Mouse (Mus musculus): ENCODE measurements around the gene Etl4. TPM values are rescaled to one million over a fixed set of nuclear protein-coding genes. Genes with fewer than 3 reads are reported as not detected.
"Not testable (repeated sequence)": the region's sequence is repeated elsewhere in the genome, so short reads cannot be mapped to it uniquely, and the experiment has no call there.

Etl4 gene
- polyA plus RNA-seq, 1 experiment from 2014 or later: 38.0 TPM

GRCm38 (mm10) chr2:20669367-20669766 is 759.8 kb downstream of the Etl4 start:
- no peak for TF ChIP-seq CTCF (IDR thresholded peaks at IDR 0.05; ENCODE audit: low read depth)
- Histone ChIP-seq H3K27me3 (ENCODE audit: insufficient read depth, low read length) (no peaks in the 10 kb centered on the region), H3K4me2 (ENCODE audit: low read length) (no peak overlapping the region), H3K27ac (no peak overlapping the region), H3K36me3 (ENCODE audit: insufficient read depth, low read length) (no peaks in the 10 kb centered on the region), H3K4me3 (replicated peaks; ENCODE audit: low read depth, low read length) (no peak overlapping the region), H3K4me1 (replicated peaks; ENCODE audit: insufficient read depth, low read length) (no peaks in the 10 kb centered on the region; the same call in 1 of the 2 replicates), H3K9ac (ENCODE audit: low read depth, low read length) (no peak overlapping the region), H3K9me3 (replicated peaks; ENCODE audit: low read length) (no peaks in the 10 kb centered on the region)
- WGBS: 76% methylated on average over 4 of the region's 4 CpGs
- ATAC-seq (replicated peaks; ENCODE audit: low FRiP score, low read depth) (no peak), DNase-seq (ENCODE audit: low spot score) (no peak)

- no peaks in the 10 kb centered on the region for H3K4me1 ChIP-seq (replicated peaks; ENCODE audit: insufficient read depth, low read length)
- no peak overlapping the region for H3K4me2 ChIP-seq (ENCODE audit: low read length)
- 49% methylated on average over 13 of the region's 13 CpGs for WGBS
- no peaks in the 10 kb centered on the region for H3K27me3 ChIP-seq (ENCODE audit: insufficient read depth, low read length)
- no peak overlapping the region for H3K9ac ChIP-seq (ENCODE audit: low read depth, low read length)
- ATAC-seq (replicated peaks; ENCODE audit: low FRiP score, low read depth): no peak
- TF ChIP-seq CTCF (IDR thresholded peaks at IDR 0.05; ENCODE audit: low read depth): no peak
- DNase-seq (ENCODE audit: low spot score): no peak
- no peaks in the 10 kb centered on the region for H3K36me3 ChIP-seq (ENCODE audit: insufficient read depth, low read length)
- no peak overlapping the region for H3K4me3 ChIP-seq (replicated peaks; ENCODE audit: low read depth, low read length)
- no peak overlapping the region for H3K27ac ChIP-seq
- H3K9me3 ChIP-seq (replicated peaks; ENCODE audit: low read length): no peaks in the 10 kb centered on the region
Observed at GRCm38 (mm10) chr2:20671546-20672255, 762.1 kb downstream of the Etl4 start.

GRCm38 (mm10) chr2:20672281-20672680 is 762.7 kb downstream of the Etl4 start:
- H3K4me3 ChIP-seq (replicated peaks; ENCODE audit: low read depth, low read length): no peak overlapping the region
- no peaks in the 10 kb centered on the region for H3K9me3 ChIP-seq (replicated peaks; ENCODE audit: low read length)
- no peak for DNase-seq (ENCODE audit: low spot score)
- no peaks in the 10 kb centered on the region for H3K27me3 ChIP-seq (ENCODE audit: insufficient read depth, low read length)
- H3K4me1 ChIP-seq (replicated peaks; ENCODE audit: insufficient read depth, low read length): no peaks in the 10 kb centered on the region
- ATAC-seq (replicated peaks; ENCODE audit: low FRiP score, low read depth): no peak
- H3K36me3 ChIP-seq (ENCODE audit: insufficient read depth, low read length): no peaks in the 10 kb centered on the region
- H3K9ac ChIP-seq (ENCODE audit: low read depth, low read length): no peak overlapping the region
- TF ChIP-seq CTCF (IDR thresholded peaks at IDR 0.05; ENCODE audit: low read depth): no peak
- WGBS: 92% methylated on average over 7 of the region's 7 CpGs
- no peak overlapping the region for H3K4me2 ChIP-seq (ENCODE audit: low read length)
- H3K27ac ChIP-seq: no peak overlapping the region

GRCm38 (mm10) chr2:20672803-20673603 is 763.4 kb downstream of the Etl4 start:
- DNase-seq (ENCODE audit: low spot score): peak; percentile 84
- WGBS: 67% methylated on average over 9 of the region's 9 CpGs
- ATAC-seq (replicated peaks; ENCODE audit: low FRiP score, low read depth): peak; percentile 34; the same call in 1 of the 2 replicates

GRCm38 (mm10) chr2:20676379-20676778 is 766.8 kb downstream of the Etl4 start:
- Histone ChIP-seq H3K36me3 (ENCODE audit: insufficient read depth, low read length) (no peaks in the 10 kb centered on the region), H3K9me3 (replicated peaks; ENCODE audit: low read length) (no peaks in the 10 kb centered on the region), H3K4me2 (ENCODE audit: low read length) (no peak overlapping the region), H3K27ac (no peak overlapping the region), H3K9ac (ENCODE audit: low read depth, low read length) (no peak overlapping the region), H3K4me1 (replicated peaks; ENCODE audit: insufficient read depth, low read length) (no peaks in the 10 kb centered on the region), H3K4me3 (replicated peaks; ENCODE audit: low read depth, low read length) (no peak overlapping the region), H3K27me3 (ENCODE audit: insufficient read depth, low read length) (no peaks in the 10 kb centered on the region)
- ATAC-seq (replicated peaks; ENCODE audit: low FRiP score, low read depth) (no peak), DNase-seq (ENCODE audit: low spot score) (no peak)
- TF ChIP-seq CTCF (IDR thresholded peaks at IDR 0.05; ENCODE audit: low read depth): peak; percentile 40; the same call in 1 of the 2 replicates
- WGBS: 92% methylated on average over 3 of the region's 3 CpGs

More at GRCm38 (mm10) chr2:20672803-20673603, 763.4 kb downstream of the Etl4 start:
- Histone ChIP-seq H3K4me1 (replicated peaks; ENCODE audit: insufficient read depth, low read length) (no peaks in the 10 kb centered on the region), H3K27ac (no peak overlapping the region), H3K4me3 (replicated peaks; ENCODE audit: low read depth, low read length) (no peak overlapping the region), H3K9ac (ENCODE audit: low read depth, low read length) (no peak overlapping the region), H3K4me2 (ENCODE audit: low read length) (no peak overlapping the region), H3K9me3 (replicated peaks; ENCODE audit: low read length) (no peaks in the 10 kb centered on the region), H3K36me3 (ENCODE audit: insufficient read depth, low read length) (no peaks in the 10 kb centered on the region), H3K27me3 (ENCODE audit: insufficient read depth, low read length) (no peaks in the 10 kb centered on the region)
- TF ChIP-seq CTCF (IDR thresholded peaks at IDR 0.05; ENCODE audit: low read depth): peak; percentile 96

DNA sequence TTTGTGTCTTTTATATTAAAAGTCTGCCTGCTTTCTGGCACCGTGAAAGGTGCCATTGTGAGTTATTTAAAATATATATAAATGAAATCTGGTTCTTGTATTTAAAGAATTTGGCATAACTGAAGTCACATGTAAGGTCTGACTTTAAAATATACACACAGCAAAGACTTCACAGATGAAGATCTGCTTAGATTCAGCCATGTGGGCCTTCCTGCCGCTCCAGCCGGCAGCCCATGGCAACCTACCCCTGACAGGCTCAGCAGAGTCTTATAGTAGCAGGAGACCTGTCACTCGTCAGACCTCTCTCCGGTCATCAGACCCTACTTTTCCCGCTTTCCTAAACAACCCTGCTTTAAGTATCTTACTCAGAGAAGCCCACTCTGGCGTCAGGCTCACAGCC is 769.2 kb downstream of the Etl4 start:
- H3K4me1 ChIP-seq (replicated peaks; ENCODE audit: insufficient read depth, low read length): no peaks in the 10 kb centered on the region
- no peak overlapping the region for H3K4me2 ChIP-seq (ENCODE audit: low read length)
- no peak overlapping the region for H3K27ac ChIP-seq
- no peaks in the 10 kb centered on the region for H3K9me3 ChIP-seq (replicated peaks; ENCODE audit: low read length)
- 70% methylated on average over 7 of the region's 7 CpGs for WGBS
- H3K4me3 ChIP-seq (replicated peaks; ENCODE audit: low read depth, low read length): no peak overlapping the region
- DNase-seq (ENCODE audit: low spot score) (no peak), ATAC-seq (replicated peaks; ENCODE audit: low FRiP score, low read depth) (no peak)
- TF ChIP-seq CTCF (IDR thresholded peaks at IDR 0.05; ENCODE audit: low read depth): no peak
- no peaks in the 10 kb centered on the region for H3K27me3 ChIP-seq (ENCODE audit: insufficient read depth, low read length)
- H3K9ac ChIP-seq (ENCODE audit: low read depth, low read length): no peak overlapping the region
- no peaks in the 10 kb centered on the region for H3K36me3 ChIP-seq (ENCODE audit: insufficient read depth, low read length)

DNA sequence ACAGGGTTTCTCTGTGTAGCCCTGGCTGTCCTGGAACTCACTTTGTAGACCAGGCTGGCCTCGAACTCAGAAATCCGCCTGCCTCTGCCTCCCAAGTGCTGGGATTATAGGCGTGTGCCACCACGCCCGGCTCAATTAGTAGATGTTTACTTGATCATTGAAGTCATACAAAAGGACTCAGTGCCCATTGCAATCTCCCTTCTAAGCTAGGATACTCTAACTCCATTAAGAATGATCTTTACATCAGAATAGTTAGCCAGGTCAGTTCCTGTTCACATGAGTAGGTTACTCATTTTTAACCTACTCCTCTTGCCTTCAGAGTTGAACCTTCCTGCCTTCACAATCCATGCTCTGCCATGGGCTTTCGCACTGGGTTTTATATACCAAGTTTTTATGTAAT is 772.6 kb downstream of the Etl4 start:
- H3K27me3 ChIP-seq (ENCODE audit: insufficient read depth, low read length); DNase-seq (ENCODE audit: low spot score); ATAC-seq (replicated peaks; ENCODE audit: low FRiP score, low read depth); H3K4me1 ChIP-seq (replicated peaks; ENCODE audit: insufficient read depth, low read length); H3K27ac ChIP-seq; H3K9me3 ChIP-seq (replicated peaks; ENCODE audit: low read length); H3K36me3 ChIP-seq (ENCODE audit: insufficient read depth, low read length); H3K9ac ChIP-seq (ENCODE audit: low read depth, low read length); H3K4me2 ChIP-seq (ENCODE audit: low read length); H3K4me3 ChIP-seq (replicated peaks; ENCODE audit: low read depth, low read length): not testable (repeated sequence)
- 91% methylated on average over 6 of the region's 6 CpGs for WGBS
